Mouse (Mus musculus) CD8-positive naive resting alpha-beta T cell, adult 2 months (primary cell): Measurements from ENCODE around the gene Hdac1.
"Not testable (repeated sequence)": the region's sequence is repeated elsewhere in the genome, so short reads cannot be mapped to it uniquely, and the experiment has no call there.

Experiments used
- DNase-seq, 2 experiments: peaks; one replicate each; pipeline ENCODE4 v3.0.0; 2022; ENCODE audit warnings: low read depth in 2 of 2, low spot score in 2 of 2

The Hdac1 gene

GRCm38 (mm10) chr4:129558321-129558955, 15.9 kb upstream of the Hdac1 start:
- peak; percentile 82 to 83 for DNase-seq

DNA sequence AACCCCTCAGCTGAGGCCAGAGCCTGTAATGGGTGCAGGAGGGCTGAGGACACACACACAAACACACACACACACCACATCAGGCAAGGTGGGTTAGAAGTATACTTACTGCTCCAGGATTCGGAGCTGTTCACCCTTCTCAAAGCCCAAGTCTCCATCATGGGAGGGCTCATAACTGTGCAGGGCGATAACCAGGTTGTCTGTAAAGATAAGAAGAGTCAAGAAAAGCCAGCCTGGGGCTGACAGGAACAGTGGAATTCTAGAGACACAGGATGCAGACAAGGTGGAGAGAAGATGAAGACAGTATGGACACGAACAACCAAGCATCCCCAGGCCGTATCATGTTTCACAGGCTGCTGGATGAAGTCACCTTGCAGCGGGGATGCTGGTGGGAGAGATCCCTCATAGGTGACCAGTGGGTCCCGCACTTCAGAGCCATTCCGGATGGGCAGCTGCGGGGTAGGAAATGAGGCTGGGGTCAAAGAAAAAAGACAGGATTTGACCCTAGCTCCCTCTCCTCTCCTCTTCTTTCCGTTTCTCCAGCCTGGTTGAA, 14.8 kb upstream of the Hdac1 start:
- DNase-seq, result no peak

GRCm38 (mm10) chr4:129556532-129557223, 14.2 kb upstream of the Hdac1 start:
- peak; percentile 48 to 70 for DNase-seq

DNA sequence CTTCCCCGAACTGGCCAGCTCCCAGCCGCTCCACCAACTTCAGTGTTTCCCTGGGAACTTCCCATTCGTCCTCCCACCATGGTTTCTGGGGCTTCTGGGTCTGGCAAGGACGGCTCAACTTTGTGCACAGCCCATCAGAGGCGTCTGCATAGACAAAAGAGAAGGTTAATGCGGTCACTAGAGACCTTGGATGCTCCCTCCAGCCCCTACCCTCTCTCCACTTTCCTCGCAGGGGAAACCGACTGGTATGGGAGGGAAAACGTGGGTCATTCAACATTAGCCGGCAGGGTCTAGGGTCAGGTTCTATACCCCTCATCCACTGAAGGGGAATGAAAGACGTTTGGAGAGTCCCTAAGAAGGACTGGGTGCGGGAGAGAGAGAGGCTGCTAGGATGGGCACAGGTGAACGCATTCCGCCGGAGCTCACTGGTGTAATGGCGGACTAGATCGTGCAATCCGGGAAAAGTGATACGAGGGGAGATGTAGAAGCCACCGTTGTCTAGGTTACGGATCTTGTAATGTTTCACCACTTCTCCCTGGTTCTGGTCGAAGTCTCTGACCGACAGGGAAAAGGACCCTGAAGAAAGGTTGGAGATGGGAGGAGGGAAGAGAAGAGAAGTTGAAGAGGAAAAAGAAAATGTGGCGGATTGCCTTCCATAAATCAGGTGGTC, 13.5 kb upstream of the Hdac1 start:
- no peak for DNase-seq

DNA sequence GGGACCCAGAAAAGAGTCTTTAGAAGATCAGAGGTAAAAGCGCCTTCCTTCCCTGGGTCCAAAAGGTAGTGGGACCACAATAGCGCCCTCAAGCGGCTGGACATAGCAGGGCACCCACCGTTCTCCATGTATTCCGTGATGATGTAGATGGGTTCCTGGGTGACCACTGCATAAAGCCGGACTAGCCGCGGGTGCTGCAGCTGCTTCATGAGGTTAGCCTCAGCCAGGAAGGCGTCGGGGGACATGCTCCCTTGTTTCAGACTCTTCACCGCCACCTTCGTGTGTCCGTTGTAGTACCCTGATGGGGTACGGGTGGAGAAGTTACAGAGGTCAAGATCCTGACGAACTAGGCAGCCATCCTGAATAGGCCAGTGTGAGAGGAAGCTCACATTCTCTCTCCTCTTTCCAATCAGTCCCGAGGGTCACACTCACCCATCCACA, 12.9 kb upstream of the Hdac1 start:
- DNase-seq, result no peak

DNA sequence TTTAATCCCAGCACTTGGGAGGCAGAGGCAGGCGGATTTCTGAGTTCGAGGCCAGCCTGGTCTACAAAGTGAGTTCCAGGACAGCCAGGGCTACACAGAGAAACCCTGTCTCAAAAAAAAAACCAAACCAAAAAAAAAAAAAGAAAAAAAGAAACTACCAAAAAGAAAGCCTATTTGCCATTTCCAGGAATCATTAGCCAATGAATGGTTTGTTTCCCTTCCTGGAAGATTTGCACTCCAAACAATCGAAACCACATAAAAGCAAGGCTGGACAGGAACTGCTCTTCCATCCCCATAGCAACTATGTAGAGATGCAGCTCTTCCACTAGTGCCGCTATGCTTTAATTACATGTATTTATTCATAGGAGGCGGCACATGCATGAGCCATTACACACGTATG, 12.0 kb upstream of the Hdac1 start:
- DNase-seq, result not testable (repeated sequence)

GRCm38 (mm10) chr4:129550295-129550694, 7.8 kb upstream of the Hdac1 start:
- DNase-seq, result no peak

GRCm38 (mm10) chr4:129549306-129549705, 6.8 kb upstream of the Hdac1 start:
- peak; percentile 60 to 73 for DNase-seq

GRCm38 (mm10) chr4:129547631-129548030, 5.1 kb upstream of the Hdac1 start:
- not testable (repeated sequence) for DNase-seq

DNA sequence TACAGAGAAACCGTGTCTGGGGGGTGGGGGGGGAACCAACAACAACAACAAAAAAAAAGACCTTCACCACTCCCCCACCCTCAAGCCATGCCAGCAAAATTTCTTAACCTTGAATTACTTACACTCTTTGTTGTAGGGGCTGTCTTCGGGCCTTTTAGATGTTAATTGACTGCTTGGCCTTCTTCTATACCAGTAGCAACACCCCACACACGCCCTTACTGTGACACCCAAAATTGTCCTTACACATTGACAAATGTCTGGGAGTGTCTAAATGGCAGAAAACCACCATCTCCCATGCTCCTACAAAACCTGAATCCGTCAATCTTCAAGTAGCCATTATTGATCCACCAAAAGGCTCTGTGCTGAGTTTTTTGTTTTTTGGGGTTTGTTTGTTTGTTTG, 1.6 kb upstream of the Hdac1 start:
- DNase-seq, result no peak

DNA sequence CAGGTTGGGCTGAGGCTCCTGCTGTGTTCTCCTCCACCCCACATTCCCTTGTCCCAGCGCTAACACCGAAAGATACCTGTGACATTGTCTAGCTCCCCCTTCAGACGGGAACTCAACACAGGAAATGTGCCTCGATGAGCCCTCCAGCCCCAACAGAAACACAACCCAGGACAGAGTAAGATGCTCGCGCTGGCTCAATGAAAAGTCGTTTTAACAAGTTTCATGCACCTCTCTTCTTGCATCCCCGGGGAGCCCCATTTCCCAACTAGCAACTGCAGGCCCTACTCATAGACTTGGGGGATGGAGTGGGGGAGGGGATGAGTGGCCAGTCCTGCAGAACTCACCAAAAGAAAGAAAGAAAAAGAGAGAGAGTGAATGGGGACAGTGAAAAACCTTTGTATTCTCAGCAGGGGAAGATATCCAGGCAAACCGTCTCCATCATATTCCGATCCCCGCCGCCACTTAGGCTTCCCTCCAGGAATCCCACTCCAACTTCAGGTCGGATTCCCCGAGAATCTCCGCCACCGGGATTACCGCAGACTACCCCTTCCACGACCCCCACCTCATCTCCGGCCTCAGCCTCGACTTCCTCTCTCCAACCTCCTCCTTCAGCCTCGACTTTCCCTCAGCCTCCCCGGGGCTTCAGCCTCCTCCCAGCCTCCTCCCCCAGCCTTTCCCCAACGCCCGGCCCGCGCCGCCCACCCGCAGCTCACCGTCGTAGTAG, 483 bp downstream of the Hdac1 start:
- DNase-seq, result peak in 1 of 2 experiments; percentile 21

DNA sequence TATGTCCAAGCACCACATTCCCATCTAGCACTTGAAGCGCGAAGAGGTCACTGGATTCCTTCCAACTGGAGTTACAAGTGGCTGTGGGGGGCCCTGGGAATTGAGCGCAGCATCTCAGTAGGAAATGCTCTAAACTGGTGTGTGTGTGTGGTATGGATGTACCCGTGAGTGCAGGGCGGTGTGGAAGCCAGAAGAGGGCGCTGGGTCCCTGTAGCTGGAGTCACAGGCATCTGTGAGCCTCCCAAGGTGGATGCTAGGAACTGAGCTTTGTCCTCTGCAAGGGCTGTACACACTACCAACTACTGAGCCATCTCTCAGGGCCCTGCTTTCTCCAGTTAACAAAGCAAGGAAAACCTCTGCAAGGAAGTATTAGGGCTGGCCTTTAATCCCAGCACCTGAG, 2.5 kb downstream of the Hdac1 start:
- peak; percentile 28 to 56 for DNase-seq

- not testable (repeated sequence) for DNase-seq
Observed at GRCm38 (mm10) chr4:129528901-129529300, 13.6 kb downstream of the Hdac1 start.

GRCm38 (mm10) chr4:129525889-129526288, 16.6 kb downstream of the Hdac1 start:
- no peak for DNase-seq

DNA sequence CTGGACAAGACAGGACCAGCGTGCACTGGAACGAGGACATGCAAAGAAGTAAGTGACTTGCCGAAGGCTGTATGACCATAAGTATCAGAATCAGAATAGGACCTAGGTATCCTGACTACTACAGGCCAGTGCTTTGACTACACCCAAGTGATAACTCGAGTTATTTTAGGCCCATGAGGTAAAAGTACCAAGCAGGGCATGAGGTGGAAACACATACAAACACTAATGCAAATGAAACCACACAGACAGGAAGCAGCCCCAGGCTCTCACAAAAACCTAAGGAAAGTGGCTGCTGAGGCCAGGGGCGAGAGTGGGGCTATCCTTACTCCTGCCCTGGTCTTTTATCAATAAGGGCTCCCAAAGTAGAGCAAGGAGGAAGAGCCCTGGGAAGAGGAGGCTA, 17.2 kb downstream of the Hdac1 start:
- DNase-seq, result no peak

DNA sequence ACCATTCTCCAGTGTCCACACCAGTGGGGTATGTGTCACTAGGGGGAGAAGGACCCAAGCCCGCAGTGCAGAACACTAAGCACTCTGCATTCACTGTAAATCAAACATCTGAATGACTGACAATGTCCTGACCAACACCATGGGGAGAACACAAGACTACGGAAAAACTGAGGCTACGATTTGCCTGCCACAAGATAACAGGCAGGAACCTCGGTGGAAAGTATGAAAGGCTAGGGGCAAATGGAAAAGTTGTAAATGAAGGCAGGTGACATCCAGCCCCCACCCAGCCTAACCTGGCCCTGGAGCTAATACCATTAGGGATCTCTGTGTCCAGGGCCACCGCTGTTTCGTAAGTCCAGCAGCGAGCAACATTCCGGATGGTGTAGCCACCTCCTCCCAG, 24.0 kb downstream of the Hdac1 start:
- no peak for DNase-seq

DNA sequence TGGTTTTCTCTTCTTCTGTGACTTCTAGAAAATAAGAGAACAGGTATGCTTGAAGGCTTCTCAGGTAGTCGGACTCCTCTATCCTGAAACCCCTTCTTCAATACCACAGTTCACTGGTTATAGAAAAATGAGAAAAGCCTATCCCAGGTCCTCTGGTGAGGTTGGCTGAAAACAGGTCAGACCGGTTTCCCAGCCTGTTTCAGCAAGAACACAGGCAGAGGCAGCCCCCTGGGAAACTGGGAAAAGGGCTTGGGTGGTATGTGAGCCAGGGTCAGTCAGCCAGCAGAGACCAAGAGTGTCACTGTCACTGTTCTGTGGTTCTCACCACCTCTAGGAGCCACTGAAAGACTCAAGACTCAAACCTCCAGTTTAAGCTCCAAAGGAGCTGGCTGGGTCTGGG, 25.6 kb downstream of the Hdac1 start:
- no peak for DNase-seq

- DNase-seq, result peak; percentile 45 to 55
Observed at GRCm38 (mm10) chr4:129514300-129514898, 28.1 kb downstream of the Hdac1 start.

GRCm38 (mm10) chr4:129513891-129514290, 28.6 kb downstream of the Hdac1 start:
- DNase-seq, result no peak

DNA sequence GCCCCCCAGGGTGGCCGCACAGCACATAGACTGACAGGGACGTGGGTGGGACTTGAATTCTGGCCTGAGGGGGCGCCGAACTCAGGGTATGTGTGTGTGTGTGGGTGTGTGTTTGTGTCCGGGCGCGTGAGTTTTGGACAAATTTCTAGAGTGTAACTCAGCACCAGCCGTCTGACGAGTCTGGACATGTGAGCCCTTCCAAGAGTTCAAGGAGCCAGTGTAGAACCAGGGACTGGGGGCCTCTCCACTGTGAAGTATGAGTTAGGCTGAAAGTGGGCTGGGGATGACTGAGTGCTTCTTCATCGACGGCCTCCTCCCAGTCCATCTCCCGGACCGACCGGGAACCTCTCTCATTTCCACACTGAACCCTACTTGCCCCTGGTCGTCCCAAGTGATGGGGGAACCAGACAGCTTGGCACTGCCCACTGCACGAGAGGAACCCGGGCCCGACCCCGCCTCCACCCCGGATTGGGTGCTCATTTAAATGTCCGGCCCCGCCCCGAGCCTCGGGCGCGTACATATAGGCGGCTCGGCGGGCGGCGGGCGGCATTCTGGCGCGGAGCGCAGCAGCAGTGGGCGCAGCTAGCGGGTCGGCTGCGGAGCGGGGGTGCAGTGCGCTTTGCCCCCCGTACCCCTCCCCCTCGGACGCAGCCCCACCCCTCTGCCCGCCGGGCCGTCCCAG, 29.3 kb downstream of the Hdac1 start, which contains the start of gene Marcksl1:
Marcksl1 (plus strand) TSS at position 496 of the 682 bp plus-strand sequence.
- DNase-seq, result peak; percentile 67 to 72
